Mouse (Mus musculus): Measurements from ENCODE around the gene Mmrn1. TPM values are rescaled to one million over a fixed set of nuclear protein-coding genes. Genes with fewer than 3 reads are reported as not detected.
"Not testable (repeated sequence)": the region's sequence is repeated elsewhere in the genome, so short reads cannot be mapped to it uniquely, and the experiment has no call there.

The Mmrn1 gene
- 6.5 and 6.8 TPM in 2 replicates for polyA plus RNA-seq (2014; fragmentation: Nextera tagmentation; extraction: Ambion mirVana)

DNA sequence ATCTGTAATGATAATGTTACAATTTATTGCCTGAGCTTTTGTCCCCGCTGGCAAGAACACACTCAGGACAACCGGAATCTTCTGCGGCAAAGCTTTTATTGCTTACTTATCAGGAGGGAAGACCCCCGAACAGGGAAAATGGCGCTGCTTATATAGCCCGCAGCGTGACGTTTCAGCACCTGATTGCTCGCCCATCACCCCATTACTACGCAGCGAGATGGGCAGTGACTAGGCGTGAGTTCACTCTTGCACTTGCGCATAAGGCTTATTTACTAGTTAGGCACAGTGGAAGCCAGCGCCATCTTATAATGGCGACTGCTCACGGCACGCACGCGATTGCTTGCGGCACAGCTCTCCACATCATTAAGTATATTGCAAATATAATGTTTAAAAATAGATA, at the start of gene Mmrn1:
Mmrn1 (plus strand) TSS at position 301 of the 400 bp plus-strand sequence.
- not testable (repeated sequence) for H3K27ac ChIP-seq (replicated peaks; ENCODE audit: low read depth, low read length); H3K9me3 ChIP-seq (ENCODE audit: control insufficient read depth, low read length); H3K27me3 ChIP-seq (ENCODE audit: control insufficient read depth, insufficient read depth, low read length); H3K36me3 ChIP-seq (ENCODE audit: control insufficient read depth, insufficient read depth, low read length); H3K4me1 ChIP-seq (ENCODE audit: control insufficient read depth, insufficient read depth, low read length); H3K4me3 ChIP-seq (ENCODE audit: low read depth, low read length); H3K4me2 ChIP-seq (ENCODE audit: low read depth, severe bottlenecking); ATAC-seq (ENCODE audit: insufficient number of reproducible peaks, low FRiP score, low TSS enrichment, low read depth); H3K9ac ChIP-seq (ENCODE audit: low read length); DNase-seq (ENCODE audit: low spot score)
- WGBS: 96% methylated on average over 20 of the region's 20 CpGs

DNA sequence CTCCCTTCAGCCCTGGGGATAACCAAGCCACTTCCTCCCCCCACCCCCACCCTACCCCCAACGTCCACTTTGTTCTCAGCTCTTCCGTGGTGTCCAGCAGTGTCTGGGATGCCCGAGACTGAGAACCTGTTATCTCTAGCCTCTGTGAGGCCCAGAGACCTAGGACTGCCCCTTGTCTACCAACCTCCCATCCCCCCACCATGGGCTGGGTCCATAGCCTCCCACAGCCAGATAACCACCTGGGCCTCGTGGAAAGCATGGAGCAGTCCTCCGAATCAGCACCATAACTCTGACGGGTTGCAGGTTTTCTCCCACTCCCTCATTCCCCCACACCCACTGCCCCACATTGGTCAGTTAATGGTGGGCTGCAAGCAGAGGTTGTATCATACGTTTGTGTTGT, 44.4 kb upstream of the Mmrn1 start:
- no peak for ATAC-seq (ENCODE audit: insufficient number of reproducible peaks, low FRiP score, low TSS enrichment, low read depth)
- DNase-seq (ENCODE audit: low spot score): no peak
- no peaks in the 10 kb centered on the region for H3K27me3 ChIP-seq (ENCODE audit: control insufficient read depth, insufficient read depth, low read length)
- no peak overlapping the region for H3K4me2 ChIP-seq (ENCODE audit: low read depth, severe bottlenecking)
- H3K27ac ChIP-seq (replicated peaks; ENCODE audit: low read depth, low read length): no peak overlapping the region
- H3K36me3 ChIP-seq (ENCODE audit: control insufficient read depth, insufficient read depth, low read length): no peaks in the 10 kb centered on the region
- WGBS: 84% methylated on average over 7 of the region's 7 CpGs
- no peak overlapping the region for H3K9ac ChIP-seq (ENCODE audit: low read length)
- no peak overlapping the region for H3K4me3 ChIP-seq (ENCODE audit: low read depth, low read length)
- no peaks in the 10 kb centered on the region for H3K4me1 ChIP-seq (ENCODE audit: control insufficient read depth, insufficient read depth, low read length)
- no peaks in the 10 kb centered on the region for H3K9me3 ChIP-seq (ENCODE audit: control insufficient read depth, low read length)

DNA sequence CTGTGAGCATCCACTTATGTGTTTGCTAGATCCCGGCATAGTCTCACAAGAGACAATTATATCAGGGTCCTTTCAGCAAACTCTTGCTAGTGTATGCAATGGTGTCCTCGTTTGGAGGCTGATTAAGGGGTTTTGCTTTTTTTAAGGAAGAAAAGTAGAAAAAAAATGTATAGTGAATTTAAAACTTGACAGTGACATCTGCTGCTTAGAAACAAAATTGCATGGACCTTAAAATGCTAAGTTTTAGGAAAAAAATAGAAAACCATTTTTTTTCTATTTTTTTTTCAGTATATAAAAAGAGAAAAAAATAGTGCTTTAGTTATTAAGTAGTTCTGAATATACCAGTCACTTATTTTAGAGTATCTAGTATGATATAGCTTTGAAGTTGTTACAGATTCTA, 43.2 kb upstream of the Mmrn1 start:
- Histone ChIP-seq H3K9ac (ENCODE audit: low read length) (no peak overlapping the region), H3K27ac (replicated peaks; ENCODE audit: low read depth, low read length) (no peak overlapping the region), H3K27me3 (ENCODE audit: control insufficient read depth, insufficient read depth, low read length) (no peaks in the 10 kb centered on the region), H3K4me1 (ENCODE audit: control insufficient read depth, insufficient read depth, low read length) (no peaks in the 10 kb centered on the region), H3K36me3 (ENCODE audit: control insufficient read depth, insufficient read depth, low read length) (no peaks in the 10 kb centered on the region), H3K4me2 (ENCODE audit: low read depth, severe bottlenecking) (no peak overlapping the region), H3K4me3 (ENCODE audit: low read depth, low read length) (no peak overlapping the region), H3K9me3 (ENCODE audit: control insufficient read depth, low read length) (no peaks in the 10 kb centered on the region)
- WGBS: 75% methylated on average over 2 of the region's 2 CpGs
- ATAC-seq (ENCODE audit: insufficient number of reproducible peaks, low FRiP score, low TSS enrichment, low read depth): no peak
- no peak for DNase-seq (ENCODE audit: low spot score)

DNA sequence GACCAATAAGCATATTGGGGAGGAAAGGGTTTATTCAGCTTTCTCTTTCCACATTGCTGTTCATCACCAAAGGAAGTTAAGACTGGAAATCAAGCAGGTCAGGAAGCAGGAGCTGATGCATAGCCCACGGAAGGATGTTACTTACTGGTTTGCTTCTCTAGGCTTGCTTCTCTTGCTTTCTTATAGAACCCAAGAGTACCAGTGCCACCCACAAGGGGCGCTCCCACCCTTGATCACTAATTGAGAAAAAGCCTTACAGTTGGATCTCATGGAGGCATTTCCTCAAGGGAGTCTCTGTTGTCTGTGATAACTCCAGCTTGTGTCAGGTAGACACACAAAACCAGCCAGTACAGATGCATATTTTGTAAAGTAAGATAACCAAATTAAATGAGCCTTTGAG, 17.5 kb upstream of the Mmrn1 start:
- no peaks in the 10 kb centered on the region for H3K27me3 ChIP-seq (ENCODE audit: control insufficient read depth, insufficient read depth, low read length)
- no peak overlapping the region for H3K4me3 ChIP-seq (ENCODE audit: low read depth, low read length)
- H3K4me2 ChIP-seq (ENCODE audit: low read depth, severe bottlenecking): no peak overlapping the region
- ATAC-seq (ENCODE audit: insufficient number of reproducible peaks, low FRiP score, low TSS enrichment, low read depth): no peak
- H3K9ac ChIP-seq (ENCODE audit: low read length): no peak overlapping the region
- no peaks in the 10 kb centered on the region for H3K4me1 ChIP-seq (ENCODE audit: control insufficient read depth, insufficient read depth, low read length)
- no peak for DNase-seq (ENCODE audit: low spot score)
- H3K36me3 ChIP-seq (ENCODE audit: control insufficient read depth, insufficient read depth, low read length): no peaks in the 10 kb centered on the region
- WGBS: 83% methylated on average over 2 of the region's 2 CpGs
- no peaks in the 10 kb centered on the region for H3K9me3 ChIP-seq (ENCODE audit: control insufficient read depth, low read length)
- no peak overlapping the region for H3K27ac ChIP-seq (replicated peaks; ENCODE audit: low read depth, low read length)

DNA sequence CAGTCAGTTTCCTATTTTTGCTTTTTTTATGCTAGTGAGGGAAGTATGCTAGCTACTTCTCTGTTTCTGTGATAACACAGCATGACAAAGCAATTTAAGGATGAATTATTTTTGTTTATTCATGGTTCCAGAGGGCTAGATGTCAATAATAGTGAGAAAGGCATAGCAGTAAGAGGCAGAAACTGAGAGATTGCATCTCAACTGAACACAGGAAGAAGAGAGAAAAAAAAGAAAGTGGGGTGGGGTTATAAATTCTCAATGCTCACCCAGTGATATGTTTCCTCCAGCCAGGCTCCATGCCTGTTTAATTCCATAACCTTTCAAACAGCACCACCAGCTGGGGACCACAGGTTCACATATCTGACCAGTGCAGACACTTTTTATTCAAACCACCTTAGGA, 6.6 kb downstream of the Mmrn1 start:
- Histone ChIP-seq H3K4me2 (ENCODE audit: low read depth, severe bottlenecking) (no peak overlapping the region), H3K4me3 (ENCODE audit: low read depth, low read length) (no peak overlapping the region), H3K9ac (ENCODE audit: low read length) (no peak overlapping the region), H3K9me3 (ENCODE audit: control insufficient read depth, low read length) (no peaks in the 10 kb centered on the region), H3K4me1 (ENCODE audit: control insufficient read depth, insufficient read depth, low read length) (no peaks in the 10 kb centered on the region), H3K27ac (replicated peaks; ENCODE audit: low read depth, low read length) (no peak overlapping the region), H3K27me3 (ENCODE audit: control insufficient read depth, insufficient read depth, low read length) (no peaks in the 10 kb centered on the region), H3K36me3 (ENCODE audit: control insufficient read depth, insufficient read depth, low read length) (no peaks in the 10 kb centered on the region)
- no peak; the same call in 1 of the 2 replicates for ATAC-seq (ENCODE audit: insufficient number of reproducible peaks, low FRiP score, low TSS enrichment, low read depth)
- peak; percentile 30 for DNase-seq (ENCODE audit: low spot score)

DNA sequence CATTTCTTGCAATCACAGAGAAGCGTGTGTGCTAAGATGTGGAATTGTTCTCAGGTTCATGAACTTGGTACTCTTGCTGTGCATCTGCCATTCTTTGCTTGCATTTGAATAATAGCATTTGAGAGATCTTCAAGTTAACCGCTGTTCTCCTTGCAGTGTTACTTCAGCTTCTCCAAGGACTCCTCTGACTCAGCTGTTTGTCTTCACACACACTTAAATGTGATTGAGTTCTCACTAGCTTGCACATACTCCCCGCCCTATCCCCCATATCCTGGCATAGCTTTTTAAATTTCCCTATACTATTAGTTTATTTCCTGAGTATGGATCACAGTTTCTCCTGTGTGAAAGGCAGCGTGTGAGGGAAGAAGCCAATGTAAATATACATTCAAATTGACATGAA, 10.1 kb downstream of the Mmrn1 start:
- Histone ChIP-seq H3K36me3 (ENCODE audit: control insufficient read depth, insufficient read depth, low read length) (no peaks in the 10 kb centered on the region), H3K9me3 (ENCODE audit: control insufficient read depth, low read length) (no peaks in the 10 kb centered on the region), H3K4me1 (ENCODE audit: control insufficient read depth, insufficient read depth, low read length) (no peaks in the 10 kb centered on the region), H3K27ac (replicated peaks; ENCODE audit: low read depth, low read length) (no peak overlapping the region), H3K27me3 (ENCODE audit: control insufficient read depth, insufficient read depth, low read length) (no peaks in the 10 kb centered on the region), H3K4me2 (ENCODE audit: low read depth, severe bottlenecking) (no peak overlapping the region), H3K4me3 (ENCODE audit: low read depth, low read length) (no peak overlapping the region), H3K9ac (ENCODE audit: low read length) (no peak overlapping the region)
- WGBS: 75% methylated on average over 4 of the region's 4 CpGs
- DNase-seq (ENCODE audit: low spot score): no peak
- ATAC-seq (ENCODE audit: insufficient number of reproducible peaks, low FRiP score, low TSS enrichment, low read depth): no peak

DNA sequence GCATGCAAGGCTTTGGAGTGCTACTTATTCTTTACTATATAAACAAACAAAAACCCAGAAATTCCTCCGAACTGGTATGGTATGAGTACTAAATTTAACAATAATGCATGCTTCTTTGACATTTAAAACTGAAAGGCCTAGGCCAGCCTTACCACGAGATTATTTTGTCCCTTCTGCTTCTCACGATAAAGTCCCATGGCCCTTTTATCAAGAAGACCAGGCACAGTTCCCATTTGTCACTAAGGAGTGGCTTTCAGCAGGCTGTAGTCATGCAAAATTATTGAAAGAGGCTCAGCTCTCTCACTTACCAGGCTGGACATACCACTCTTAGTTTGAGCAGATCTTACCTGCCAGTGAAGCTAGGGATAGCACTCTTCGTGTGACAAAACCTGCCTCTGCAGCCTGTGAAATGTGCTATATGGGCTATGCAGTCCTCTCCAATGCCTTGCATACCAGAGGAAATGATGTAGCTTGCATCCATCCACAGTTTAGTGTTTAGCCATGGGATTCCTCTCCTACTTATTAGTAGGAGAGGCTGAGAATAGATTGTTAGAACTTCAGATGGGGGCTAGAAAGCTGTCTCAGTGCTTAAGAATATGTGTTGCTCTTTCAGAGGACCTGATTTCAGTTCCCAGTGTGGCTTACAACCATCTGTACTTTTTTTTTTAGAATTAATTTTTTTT, 10.8 kb downstream of the Mmrn1 start:
- no peak overlapping the region for H3K4me3 ChIP-seq (ENCODE audit: low read depth, low read length)
- no peaks in the 10 kb centered on the region for H3K36me3 ChIP-seq (ENCODE audit: control insufficient read depth, insufficient read depth, low read length)
- H3K27me3 ChIP-seq (ENCODE audit: control insufficient read depth, insufficient read depth, low read length): no peaks in the 10 kb centered on the region
- 84% methylated on average over 4 of the region's 4 CpGs for WGBS
- no peaks in the 10 kb centered on the region for H3K9me3 ChIP-seq (ENCODE audit: control insufficient read depth, low read length)
- no peak for ATAC-seq (ENCODE audit: insufficient number of reproducible peaks, low FRiP score, low TSS enrichment, low read depth)
- no peak overlapping the region for H3K9ac ChIP-seq (ENCODE audit: low read length)
- H3K27ac ChIP-seq (replicated peaks; ENCODE audit: low read depth, low read length): no peak overlapping the region
- no peak for DNase-seq (ENCODE audit: low spot score)
- H3K4me2 ChIP-seq (ENCODE audit: low read depth, severe bottlenecking): no peak overlapping the region
- H3K4me1 ChIP-seq (ENCODE audit: control insufficient read depth, insufficient read depth, low read length): no peaks in the 10 kb centered on the region

DNA sequence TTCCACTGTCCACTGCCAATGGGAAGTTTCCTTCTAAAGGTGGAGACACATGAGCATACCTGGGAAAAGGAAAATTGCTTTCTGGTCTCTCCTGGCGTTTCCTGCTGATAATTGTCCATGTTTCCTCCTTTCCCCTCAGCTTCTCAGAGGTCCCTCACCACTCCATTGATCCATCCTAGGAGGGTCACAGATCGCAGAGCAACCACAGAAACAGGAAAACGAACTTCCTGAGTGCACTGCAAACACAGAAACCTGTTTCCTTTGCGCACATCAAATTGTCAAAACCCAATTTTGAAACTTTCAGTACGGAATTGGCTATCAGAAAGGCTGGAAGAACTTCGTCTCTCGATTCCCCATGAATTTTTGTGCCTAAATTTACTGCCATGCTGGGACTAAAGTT, 19.4 kb downstream of the Mmrn1 start:
- no peaks in the 10 kb centered on the region for H3K4me1 ChIP-seq (ENCODE audit: control insufficient read depth, insufficient read depth, low read length)
- no peaks in the 10 kb centered on the region for H3K36me3 ChIP-seq (ENCODE audit: control insufficient read depth, insufficient read depth, low read length)
- no peak overlapping the region for H3K4me3 ChIP-seq (ENCODE audit: low read depth, low read length)
- H3K27me3 ChIP-seq (ENCODE audit: control insufficient read depth, insufficient read depth, low read length): no peaks in the 10 kb centered on the region
- H3K9ac ChIP-seq (ENCODE audit: low read length): no peak overlapping the region
- WGBS: 83% methylated on average over 7 of the region's 7 CpGs
- no peak for ATAC-seq (ENCODE audit: insufficient number of reproducible peaks, low FRiP score, low TSS enrichment, low read depth)
- H3K4me2 ChIP-seq (ENCODE audit: low read depth, severe bottlenecking): no peak overlapping the region
- no peak overlapping the region for H3K27ac ChIP-seq (replicated peaks; ENCODE audit: low read depth, low read length)
- H3K9me3 ChIP-seq (ENCODE audit: control insufficient read depth, low read length): no peaks in the 10 kb centered on the region
- no peak for DNase-seq (ENCODE audit: low spot score)

DNA sequence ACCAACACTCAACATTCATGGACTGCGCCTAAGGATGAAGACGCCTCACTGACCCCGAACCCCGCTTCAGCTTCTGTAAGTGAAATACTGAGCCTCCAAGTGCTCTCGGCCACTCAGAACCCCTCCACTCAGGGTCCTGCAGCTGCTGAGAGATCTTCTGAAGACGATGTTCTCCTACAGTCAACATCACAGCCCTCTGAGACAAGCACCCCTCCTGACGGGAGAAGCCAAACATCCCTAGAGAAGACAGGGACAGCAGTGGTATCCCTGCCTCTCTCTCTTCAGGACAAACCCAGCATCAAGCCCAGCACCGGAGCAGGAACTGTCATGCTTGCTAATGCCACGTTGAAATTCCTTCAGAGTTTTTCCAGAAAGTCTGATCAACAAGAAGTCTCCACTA, 19.8 kb downstream of the Mmrn1 start:
- whole genome bisulfite sequencing: 79% methylated on average over 9 of the region's 9 CpGs
- Histone ChIP-seq H3K9ac (ENCODE audit: low read length) (no peak overlapping the region), H3K27ac (replicated peaks; ENCODE audit: low read depth, low read length) (no peak overlapping the region), H3K4me3 (ENCODE audit: low read depth, low read length) (no peak overlapping the region), H3K4me1 (ENCODE audit: control insufficient read depth, insufficient read depth, low read length) (no peaks in the 10 kb centered on the region), H3K9me3 (ENCODE audit: control insufficient read depth, low read length) (no peaks in the 10 kb centered on the region), H3K36me3 (ENCODE audit: control insufficient read depth, insufficient read depth, low read length) (no peaks in the 10 kb centered on the region), H3K27me3 (ENCODE audit: control insufficient read depth, insufficient read depth, low read length) (no peaks in the 10 kb centered on the region), H3K4me2 (ENCODE audit: low read depth, severe bottlenecking) (no peak overlapping the region)
- no peak for ATAC-seq (ENCODE audit: insufficient number of reproducible peaks, low FRiP score, low TSS enrichment, low read depth)
- no peak for DNase-seq (ENCODE audit: low spot score)
